Mouse (Mus musculus): Measurements from ENCODE around the gene 9430038I01Rik.

- TF ChIP-seq CTCF (IDR thresholded peaks at IDR 0.05; ENCODE audit: low read depth, low read length) = no peak
- no peak for TF ChIP-seq POLR2A (IDR thresholded peaks at IDR 0.05; ENCODE audit: borderline replicate concordance, low read depth, low read length)
These were observed 27.6 kb upstream of the 9430038I01Rik start for GRCm38 (mm10) chr7:137438179-137438550.

Data from bone marrow macrophage, adult 2 months (primary cell).